Mouse (Mus musculus): ENCODE measurements around the gene Zfp768. TPM values are rescaled to one million over a fixed set of nuclear protein-coding genes. Genes with fewer than 3 reads are reported as not detected.
"Not testable (repeated sequence)": the region's sequence is repeated elsewhere in the genome, so short reads cannot be mapped to it uniquely, and the experiment has no call there.

The Zfp768 gene
- total and polyA plus RNA-seq, 2 experiments, result 7.7 to 28.0 TPM

DNA sequence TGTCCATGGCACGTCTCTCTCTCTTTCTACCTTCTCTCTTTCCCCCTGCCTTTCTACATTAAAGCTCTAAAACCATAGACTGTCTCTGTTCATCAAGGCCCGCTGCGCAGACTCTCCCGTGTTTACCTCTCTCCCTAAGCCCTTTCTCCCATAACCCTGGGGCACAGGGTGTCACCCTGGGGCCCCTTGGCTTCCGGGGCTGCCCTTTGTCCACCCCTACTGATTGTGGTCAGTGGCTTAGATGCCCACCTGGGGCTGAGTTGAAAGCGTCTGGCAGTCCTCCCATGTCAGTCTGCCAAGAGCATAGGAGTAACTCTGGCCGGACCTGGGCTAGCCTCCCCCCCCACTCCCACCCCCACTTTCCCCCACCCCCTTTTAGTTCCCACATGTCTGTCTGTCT is 44.9 kb upstream of the Zfp768 start:
- Histone ChIP-seq H3K4me3 (ENCODE audit: insufficient read depth, low read depth, low read length) (no peak overlapping the region), H3K27ac (replicated peaks; ENCODE audit: insufficient read depth, low read depth, low read length) (no peak overlapping the region), H3K79me2 (ENCODE audit: control insufficient read depth, insufficient read depth, low read length) (peaks cover 9% of the 10 kb centered on the region; the same call in 1 of the 2 replicates), H3K36me3 (ENCODE audit: control insufficient read depth, insufficient read depth, low read length) (no peaks in the 10 kb centered on the region), H3K4me1 (ENCODE audit: control insufficient read depth, insufficient read depth, low read length) (peaks cover 11% of the 10 kb centered on the region), H3K9ac (ENCODE audit: low read depth, low read length) (no peak overlapping the region), H3K27me3 (ENCODE audit: control insufficient read depth, insufficient read depth, low read length) (no peaks in the 10 kb centered on the region)
- WGBS, result 90% methylated on average over 7 of the region's 7 CpGs
- no peak for DNase-seq (ENCODE audit: extremely low read depth, low read depth, low spot score)
- TF ChIP-seq CTCF (IDR thresholded peaks at IDR 0.05; ENCODE audit: low read depth, low read length), result no peak
- TF ChIP-seq POLR2A (IDR thresholded peaks at IDR 0.05; ENCODE audit: extremely low read depth, insufficient read depth, low read length), result no peak

DNA sequence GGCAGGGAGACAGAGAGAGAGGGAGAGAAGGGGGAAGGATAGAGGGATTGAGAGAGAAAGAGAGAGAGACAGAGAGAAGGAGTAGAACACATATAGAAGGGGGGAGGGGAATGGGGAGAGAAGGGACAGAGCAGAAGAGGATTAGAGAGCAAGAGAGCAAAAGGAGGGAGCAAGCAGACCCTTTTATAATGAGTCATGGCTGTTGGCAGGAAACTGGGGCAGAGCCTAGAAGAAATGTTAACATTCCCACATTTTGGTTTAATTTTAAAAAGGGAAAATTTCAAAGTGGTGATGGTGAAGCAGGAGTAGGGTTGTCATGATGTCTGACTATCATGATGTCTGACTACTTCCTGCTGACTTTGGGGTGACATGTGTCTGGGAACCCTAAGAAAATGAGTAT is 42.8 kb upstream of the Zfp768 start:
- H3K79me2 ChIP-seq (ENCODE audit: control insufficient read depth, insufficient read depth, low read length); H3K4me1 ChIP-seq (ENCODE audit: control insufficient read depth, insufficient read depth, low read length); H3K27ac ChIP-seq (replicated peaks; ENCODE audit: insufficient read depth, low read depth, low read length); H3K4me3 ChIP-seq (ENCODE audit: insufficient read depth, low read depth, low read length); H3K27me3 ChIP-seq (ENCODE audit: control insufficient read depth, insufficient read depth, low read length); H3K9ac ChIP-seq (ENCODE audit: low read depth, low read length); H3K36me3 ChIP-seq (ENCODE audit: control insufficient read depth, insufficient read depth, low read length); DNase-seq (ENCODE audit: extremely low read depth, low read depth, low spot score): not testable (repeated sequence)

DNA sequence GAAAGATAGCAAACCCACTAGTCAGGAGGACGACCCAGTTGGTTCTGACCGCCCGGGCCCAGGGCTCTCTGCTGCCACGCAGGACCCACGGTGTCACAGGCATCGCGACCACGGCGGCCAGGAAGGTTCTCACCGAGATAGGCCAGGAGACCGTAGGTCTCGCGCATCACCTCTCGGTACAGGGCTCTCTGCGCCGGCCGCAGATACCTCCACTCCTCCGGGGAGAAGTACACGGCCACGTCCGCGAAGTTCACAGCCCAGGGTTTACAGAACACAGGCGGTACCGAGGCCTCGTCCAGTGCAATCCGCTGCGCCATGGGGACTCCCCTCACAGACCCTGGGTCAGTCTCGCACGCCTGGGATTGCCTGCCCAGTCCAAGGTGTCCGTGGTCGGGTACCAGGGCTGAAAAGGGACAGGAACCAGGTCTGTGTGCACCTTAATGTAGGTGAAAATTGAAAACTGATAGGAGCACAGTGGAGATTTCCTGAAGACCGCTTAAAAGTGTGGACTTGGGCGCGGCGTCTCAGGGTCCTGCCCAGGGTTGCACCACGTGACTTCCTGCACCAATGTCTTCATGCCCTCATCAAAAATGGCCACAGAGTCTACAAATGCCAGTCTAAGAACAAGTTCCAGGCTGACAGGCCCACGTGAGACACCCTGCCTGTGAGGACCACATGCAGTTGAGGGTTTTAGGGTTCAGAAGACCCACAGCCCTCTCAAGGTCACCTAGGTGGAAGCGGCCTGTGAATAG is 41.4 kb upstream of the Zfp768 start, which contains the start of gene 9130019O22Rik:
Gene 9130019O22Rik, minus strand, starts transcription at position 526 of the 752 bp plus-strand sequence.
- Histone ChIP-seq H3K79me2 (ENCODE audit: control insufficient read depth, insufficient read depth, low read length) (no peaks in the 10 kb centered on the region), H3K27me3 (ENCODE audit: control insufficient read depth, insufficient read depth, low read length) (no peaks in the 10 kb centered on the region), H3K36me3 (ENCODE audit: control insufficient read depth, insufficient read depth, low read length) (no peaks in the 10 kb centered on the region), H3K9ac (ENCODE audit: low read depth, low read length) (peak within 1 kb of the TSS; percentile 87), H3K4me3 (ENCODE audit: insufficient read depth, low read depth, low read length) (peak within 1 kb of the TSS; percentile 83), H3K27ac (replicated peaks; ENCODE audit: insufficient read depth, low read depth, low read length) (peak within 1 kb of the TSS; percentile 55), H3K4me1 (ENCODE audit: control insufficient read depth, insufficient read depth, low read length) (peaks cover 5% of the 10 kb centered on the region; the same call in 1 of the 2 replicates)
- 5% methylated on average over 38 of the region's 38 CpGs for WGBS
- TF ChIP-seq POLR2A (IDR thresholded peaks at IDR 0.05; ENCODE audit: extremely low read depth, insufficient read depth, low read length) (0 out of 2 replicates have a peak, but pooled peaks have one; percentile 46), CTCF (IDR thresholded peaks at IDR 0.05; ENCODE audit: low read depth, low read length) (no peak)
- peak; percentile 85 for DNase-seq (ENCODE audit: extremely low read depth, low read depth, low spot score)

DNA sequence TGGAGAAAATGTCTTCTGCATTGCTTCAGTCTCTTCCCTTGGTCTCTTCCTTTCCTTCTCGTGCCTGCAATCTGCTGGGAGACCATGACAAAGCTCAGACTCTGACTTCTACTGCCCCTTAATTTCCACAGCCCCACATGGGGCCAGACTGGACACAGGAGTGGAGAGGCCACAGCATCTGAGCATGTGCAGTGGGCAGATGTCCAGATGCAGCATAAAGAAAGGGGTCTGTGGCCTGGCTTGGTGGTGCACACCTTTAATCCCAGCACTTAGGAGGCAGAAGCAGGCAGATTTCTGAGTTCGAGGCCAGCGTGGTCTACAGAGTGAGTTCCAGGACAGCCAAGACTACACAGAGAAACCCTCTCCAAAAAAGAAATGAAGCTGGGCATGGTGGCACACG is 40.2 kb upstream of the Zfp768 start:
- not testable (repeated sequence) for H3K4me3 ChIP-seq (ENCODE audit: insufficient read depth, low read depth, low read length); H3K27me3 ChIP-seq (ENCODE audit: control insufficient read depth, insufficient read depth, low read length); H3K27ac ChIP-seq (replicated peaks; ENCODE audit: insufficient read depth, low read depth, low read length); H3K9ac ChIP-seq (ENCODE audit: low read depth, low read length); H3K4me1 ChIP-seq (ENCODE audit: control insufficient read depth, insufficient read depth, low read length); DNase-seq (ENCODE audit: extremely low read depth, low read depth, low spot score); H3K79me2 ChIP-seq (ENCODE audit: control insufficient read depth, insufficient read depth, low read length); H3K36me3 ChIP-seq (ENCODE audit: control insufficient read depth, insufficient read depth, low read length)
- WGBS, result 92% methylated on average over 4 of the region's 4 CpGs

DNA sequence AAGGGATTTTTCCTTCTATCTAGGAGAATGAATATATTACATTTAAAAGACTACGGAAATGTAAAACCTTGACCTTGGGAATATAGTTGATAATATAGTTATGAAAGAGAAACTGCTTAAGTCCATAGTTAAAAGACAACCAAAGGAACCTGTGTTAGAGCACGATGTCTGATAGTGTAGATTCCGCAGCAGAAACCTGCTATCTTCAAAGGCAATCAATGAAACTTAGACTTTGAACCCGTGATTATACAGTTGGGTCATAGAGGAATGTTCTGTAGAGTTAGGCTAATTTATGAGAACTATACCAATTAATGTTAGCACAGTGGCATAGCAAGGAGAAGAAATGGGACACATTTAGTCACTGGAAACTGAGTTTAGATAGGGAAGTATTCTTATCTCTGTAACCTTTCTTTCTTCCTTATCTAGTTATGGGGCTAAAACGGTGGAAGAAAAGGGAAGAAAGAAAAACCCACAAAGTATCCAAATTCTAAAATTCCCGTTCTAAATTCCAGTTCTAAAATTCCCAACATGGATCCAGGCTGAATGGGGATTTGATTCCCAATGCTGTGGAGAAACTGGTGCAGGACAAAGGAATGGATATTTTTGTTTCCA is 33.0 kb upstream of the Zfp768 start:
- no peaks in the 10 kb centered on the region for H3K27me3 ChIP-seq (ENCODE audit: control insufficient read depth, insufficient read depth, low read length)
- H3K27ac ChIP-seq (replicated peaks; ENCODE audit: insufficient read depth, low read depth, low read length), result no peak overlapping the region
- H3K4me3 ChIP-seq (ENCODE audit: insufficient read depth, low read depth, low read length), result no peak overlapping the region
- peak; percentile 70 for DNase-seq (ENCODE audit: extremely low read depth, low read depth, low spot score)
- H3K79me2 ChIP-seq (ENCODE audit: control insufficient read depth, insufficient read depth, low read length), result no peaks in the 10 kb centered on the region
- WGBS, result 22% methylated on average over 6 of the region's 6 CpGs
- TF ChIP-seq CTCF (IDR thresholded peaks at IDR 0.05; ENCODE audit: low read depth, low read length) (no peak), POLR2A (IDR thresholded peaks at IDR 0.05; ENCODE audit: extremely low read depth, insufficient read depth, low read length) (no peak)
- peaks cover 2% of the 10 kb centered on the region; the same call in 1 of the 2 replicates for H3K4me1 ChIP-seq (ENCODE audit: control insufficient read depth, insufficient read depth, low read length)
- H3K36me3 ChIP-seq (ENCODE audit: control insufficient read depth, insufficient read depth, low read length), result no peaks in the 10 kb centered on the region
- no peak overlapping the region for H3K9ac ChIP-seq (ENCODE audit: low read depth, low read length)
